Mouse (Mus musculus): Measurements from ENCODE around the gene Rap1a. TPM values are rescaled to one million over a fixed set of nuclear protein-coding genes. Genes with fewer than 3 reads are reported as not detected.
A peak's percentile ranks its signal among the peaks of the same experiment; 100 is the strongest.

Gene Rap1a
- polyA plus RNA-seq, 1 experiment from 2014 or later, result 74.1 TPM

DNA sequence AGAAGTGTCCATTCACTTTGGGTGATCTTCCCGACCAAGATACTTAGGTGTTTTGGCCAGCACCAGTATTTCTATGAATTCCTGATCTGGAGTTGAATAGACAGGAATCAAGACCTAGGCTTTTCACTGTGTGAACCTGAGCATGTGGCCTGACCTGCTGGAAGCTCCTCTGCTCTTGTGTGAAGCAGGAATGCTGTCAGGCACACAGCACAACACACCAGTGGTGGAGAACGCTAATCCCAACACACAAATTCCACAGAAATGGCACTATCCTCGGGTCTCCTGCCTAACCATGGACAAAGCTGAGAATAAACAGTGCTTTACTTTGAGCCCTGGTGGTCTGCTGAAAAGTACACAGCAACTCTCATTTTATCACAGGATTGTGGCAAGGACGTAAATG, 80.6 kb downstream of the Rap1a start:
- whole genome bisulfite sequencing, result 75% methylated on average over 4 of the region's 4 CpGs
- H3K4me2 ChIP-seq (ENCODE audit: low read length), result no peak overlapping the region
- no peaks in the 10 kb centered on the region for H3K27me3 ChIP-seq (ENCODE audit: control insufficient read depth, insufficient read depth, low read depth, low read length)
- no peaks in the 10 kb centered on the region for H3K4me1 ChIP-seq (ENCODE audit: control insufficient read depth, insufficient read depth, low read length)
- no peak for ATAC-seq
- no peak overlapping the region for H3K9ac ChIP-seq (ENCODE audit: low read depth, low read length)
- H3K4me3 ChIP-seq (ENCODE audit: low read depth, low read length), result no peak overlapping the region
- no peaks in the 10 kb centered on the region for H3K36me3 ChIP-seq (ENCODE audit: control insufficient read depth, insufficient read depth, low read length)
- no peak overlapping the region for H3K27ac ChIP-seq (ENCODE audit: low read length)
- no peaks in the 10 kb centered on the region for H3K9me3 ChIP-seq (replicated peaks; ENCODE audit: control insufficient read depth, low read length, poor library complexity, severe bottlenecking)

GRCm38 (mm10) chr3:105719979-105720378, 81.2 kb downstream of the Rap1a start:
- no peak overlapping the region for H3K27ac ChIP-seq (ENCODE audit: low read length)
- no peaks in the 10 kb centered on the region for H3K4me1 ChIP-seq (ENCODE audit: control insufficient read depth, insufficient read depth, low read length)
- no peak overlapping the region for H3K4me3 ChIP-seq (ENCODE audit: low read depth, low read length)
- no peaks in the 10 kb centered on the region for H3K36me3 ChIP-seq (ENCODE audit: control insufficient read depth, insufficient read depth, low read length)
- no peaks in the 10 kb centered on the region for H3K9me3 ChIP-seq (replicated peaks; ENCODE audit: control insufficient read depth, low read length, poor library complexity, severe bottlenecking)
- no peaks in the 10 kb centered on the region for H3K27me3 ChIP-seq (ENCODE audit: control insufficient read depth, insufficient read depth, low read depth, low read length)
- no peak for ATAC-seq
- H3K9ac ChIP-seq (ENCODE audit: low read depth, low read length), result no peak overlapping the region
- H3K4me2 ChIP-seq (ENCODE audit: low read length), result no peak overlapping the region
- WGBS, result 80% methylated on average over 4 of the region's 4 CpGs

GRCm38 (mm10) chr3:105718746-105719145, 82.4 kb downstream of the Rap1a start:
- Histone ChIP-seq H3K9ac (ENCODE audit: low read depth, low read length) (no peak overlapping the region), H3K27ac (ENCODE audit: low read length) (no peak overlapping the region), H3K36me3 (ENCODE audit: control insufficient read depth, insufficient read depth, low read length) (no peaks in the 10 kb centered on the region), H3K4me3 (ENCODE audit: low read depth, low read length) (no peak overlapping the region), H3K27me3 (ENCODE audit: control insufficient read depth, insufficient read depth, low read depth, low read length) (no peaks in the 10 kb centered on the region), H3K4me1 (ENCODE audit: control insufficient read depth, insufficient read depth, low read length) (peaks cover 4% of the 10 kb centered on the region; the same call in 1 of the 2 replicates), H3K9me3 (replicated peaks; ENCODE audit: control insufficient read depth, low read length, poor library complexity, severe bottlenecking) (no peaks in the 10 kb centered on the region), H3K4me2 (ENCODE audit: low read length) (no peak overlapping the region)
- 56% methylated on average over 4 of the region's 4 CpGs for WGBS
- ATAC-seq, result no peak

DNA sequence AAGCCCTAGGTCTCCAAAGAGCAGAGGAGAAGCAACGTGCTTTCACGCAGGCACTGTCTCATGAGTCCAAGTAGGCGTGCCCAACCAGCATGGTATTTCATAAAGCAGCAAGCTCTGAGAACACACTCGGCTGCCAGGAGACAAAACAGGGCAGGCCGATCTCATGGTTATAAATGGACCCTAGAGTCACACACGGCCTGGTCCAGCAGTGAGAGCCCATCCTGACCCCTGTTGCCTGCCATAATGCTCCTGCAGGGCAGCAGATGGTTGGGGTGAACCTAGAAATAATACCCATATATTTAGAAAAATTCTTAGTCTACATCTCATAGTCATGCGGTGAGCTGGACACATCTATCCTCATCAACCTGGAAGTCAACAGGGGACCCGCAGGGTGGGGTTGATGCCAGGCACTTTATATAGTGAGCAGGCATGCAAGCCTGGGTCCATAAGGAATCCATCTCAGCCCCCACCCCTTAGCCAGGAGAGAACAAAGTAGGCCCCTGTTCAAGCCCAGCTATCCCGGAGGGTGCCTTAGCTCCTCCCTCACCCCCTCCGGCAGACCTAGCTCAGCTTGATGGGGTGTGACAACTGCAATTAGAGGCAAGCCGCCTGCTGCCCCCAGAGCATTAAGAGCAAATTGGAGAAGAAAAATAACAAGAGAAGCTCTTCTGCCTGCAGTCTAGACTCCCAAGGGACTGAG, 83.1 kb downstream of the Rap1a start:
- Histone ChIP-seq H3K4me2 (ENCODE audit: low read length) (no peak overlapping the region), H3K36me3 (ENCODE audit: control insufficient read depth, insufficient read depth, low read length) (no peaks in the 10 kb centered on the region), H3K27ac (ENCODE audit: low read length) (no peak overlapping the region), H3K4me3 (ENCODE audit: low read depth, low read length) (no peak overlapping the region), H3K9ac (ENCODE audit: low read depth, low read length) (no peak overlapping the region), H3K9me3 (replicated peaks; ENCODE audit: control insufficient read depth, low read length, poor library complexity, severe bottlenecking) (no peaks in the 10 kb centered on the region), H3K4me1 (ENCODE audit: control insufficient read depth, insufficient read depth, low read length) (peaks cover 4% of the 10 kb centered on the region; the same call in 1 of the 2 replicates), H3K27me3 (ENCODE audit: control insufficient read depth, insufficient read depth, low read depth, low read length) (no peaks in the 10 kb centered on the region)
- WGBS, result 57% methylated on average over 11 of the region's 11 CpGs
- ATAC-seq, result no peak

- Histone ChIP-seq H3K4me3 (ENCODE audit: low read depth, low read length) (no peak overlapping the region), H3K27me3 (ENCODE audit: control insufficient read depth, insufficient read depth, low read depth, low read length) (no peaks in the 10 kb centered on the region), H3K9me3 (replicated peaks; ENCODE audit: control insufficient read depth, low read length, poor library complexity, severe bottlenecking) (no peaks in the 10 kb centered on the region), H3K4me1 (ENCODE audit: control insufficient read depth, insufficient read depth, low read length) (peaks cover 4% of the 10 kb centered on the region; the same call in 1 of the 2 replicates), H3K9ac (ENCODE audit: low read depth, low read length) (no peak overlapping the region), H3K27ac (ENCODE audit: low read length) (no peak overlapping the region), H3K4me2 (ENCODE audit: low read length) (no peak overlapping the region), H3K36me3 (ENCODE audit: control insufficient read depth, insufficient read depth, low read length) (no peaks in the 10 kb centered on the region)
- WGBS, result 66% methylated on average over 18 of the region's 18 CpGs
- ATAC-seq, result no peak
These were observed 84.7 kb downstream of the Rap1a start for GRCm38 (mm10) chr3:105716353-105717000.

DNA sequence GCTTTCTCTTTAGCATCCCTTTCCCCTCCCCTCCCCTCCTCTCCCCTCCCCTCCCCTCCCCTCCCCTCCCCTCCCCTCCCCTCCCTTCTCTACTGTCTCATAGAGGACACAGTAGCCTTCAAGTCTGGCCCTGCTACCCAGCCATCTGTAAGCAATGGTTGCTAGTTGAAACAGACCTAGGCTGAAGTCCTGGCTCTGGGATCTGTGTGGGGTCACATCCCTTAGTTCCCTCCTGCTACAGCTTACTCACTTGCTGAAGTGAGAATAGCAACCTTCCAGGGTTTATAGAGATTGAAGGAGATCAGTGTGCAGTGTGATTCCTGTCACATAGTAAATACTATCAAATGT, 86.3 kb downstream of the Rap1a start:
- ATAC-seq, result no peak
- H3K36me3 ChIP-seq (ENCODE audit: control insufficient read depth, insufficient read depth, low read length), result no peaks in the 10 kb centered on the region
- H3K27me3 ChIP-seq (ENCODE audit: control insufficient read depth, insufficient read depth, low read depth, low read length), result no peaks in the 10 kb centered on the region
- no peak overlapping the region for H3K4me3 ChIP-seq (ENCODE audit: low read depth, low read length)
- H3K27ac ChIP-seq (ENCODE audit: low read length), result no peak overlapping the region
- H3K9ac ChIP-seq (ENCODE audit: low read depth, low read length), result no peak overlapping the region
- H3K9me3 ChIP-seq (replicated peaks; ENCODE audit: control insufficient read depth, low read length, poor library complexity, severe bottlenecking), result no peaks in the 10 kb centered on the region
- H3K4me1 ChIP-seq (ENCODE audit: control insufficient read depth, insufficient read depth, low read length), result peaks cover 4% of the 10 kb centered on the region; the same call in 1 of the 2 replicates
- H3K4me2 ChIP-seq (ENCODE audit: low read length), result no peak overlapping the region

GRCm38 (mm10) chr3:105714091-105714819, 86.9 kb downstream of the Rap1a start:
- ATAC-seq, result peak; percentile 52; the same call in 1 of the 2 replicates
- WGBS, result 15% methylated on average over 8 of the region's 8 CpGs
- Histone ChIP-seq H3K4me1 (ENCODE audit: control insufficient read depth, insufficient read depth, low read length) (peaks cover 4% of the 10 kb centered on the region; the same call in 1 of the 2 replicates), H3K36me3 (ENCODE audit: control insufficient read depth, insufficient read depth, low read length) (no peaks in the 10 kb centered on the region), H3K4me2 (ENCODE audit: low read length) (no peak overlapping the region), H3K9ac (ENCODE audit: low read depth, low read length) (no peak overlapping the region), H3K9me3 (replicated peaks; ENCODE audit: control insufficient read depth, low read length, poor library complexity, severe bottlenecking) (no peaks in the 10 kb centered on the region), H3K4me3 (ENCODE audit: low read depth, low read length) (no peak overlapping the region), H3K27me3 (ENCODE audit: control insufficient read depth, insufficient read depth, low read depth, low read length) (no peaks in the 10 kb centered on the region), H3K27ac (ENCODE audit: low read length) (no peak overlapping the region; the same call in 1 of the 2 replicates)

DNA sequence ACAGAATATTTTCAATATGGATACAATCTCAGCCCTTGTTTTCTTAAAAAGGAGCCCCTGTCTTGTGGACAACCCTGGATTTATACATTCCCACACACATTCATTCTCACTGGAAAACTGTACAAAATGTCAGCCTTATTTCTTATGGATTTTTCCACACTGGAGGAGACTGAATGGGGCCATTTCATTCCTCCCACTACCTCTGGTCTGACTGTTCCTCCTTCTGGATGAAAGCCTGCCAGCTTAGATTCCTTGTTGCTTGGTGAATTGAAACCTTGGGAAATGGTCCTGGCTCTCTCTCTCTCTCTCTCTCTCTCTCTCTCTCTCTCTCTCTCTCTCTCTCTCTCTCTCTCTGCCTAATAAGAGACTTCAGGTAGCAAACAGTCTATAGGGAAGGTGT, 88.3 kb downstream of the Rap1a start:
- H3K4me3 ChIP-seq (ENCODE audit: low read depth, low read length), result no peak overlapping the region
- no peak overlapping the region for H3K9ac ChIP-seq (ENCODE audit: low read depth, low read length)
- no peaks in the 10 kb centered on the region for H3K27me3 ChIP-seq (ENCODE audit: control insufficient read depth, insufficient read depth, low read depth, low read length)
- no peak for ATAC-seq
- H3K9me3 ChIP-seq (replicated peaks; ENCODE audit: control insufficient read depth, low read length, poor library complexity, severe bottlenecking), result no peaks in the 10 kb centered on the region
- H3K27ac ChIP-seq (ENCODE audit: low read length), result no peak overlapping the region
- H3K4me1 ChIP-seq (ENCODE audit: control insufficient read depth, insufficient read depth, low read length), result peaks cover 4% of the 10 kb centered on the region; the same call in 1 of the 2 replicates
- no peak overlapping the region for H3K4me2 ChIP-seq (ENCODE audit: low read length)
- H3K36me3 ChIP-seq (ENCODE audit: control insufficient read depth, insufficient read depth, low read length), result no peaks in the 10 kb centered on the region

GRCm38 (mm10) chr3:105711741-105712140, 89.4 kb downstream of the Rap1a start:
- H3K9me3 ChIP-seq (replicated peaks; ENCODE audit: control insufficient read depth, low read length, poor library complexity, severe bottlenecking), result no peaks in the 10 kb centered on the region
- H3K4me1 ChIP-seq (ENCODE audit: control insufficient read depth, insufficient read depth, low read length), result peaks cover 4% of the 10 kb centered on the region; the same call in 1 of the 2 replicates
- WGBS, result 68% methylated on average over 7 of the region's 7 CpGs
- H3K36me3 ChIP-seq (ENCODE audit: control insufficient read depth, insufficient read depth, low read length), result no peaks in the 10 kb centered on the region
- no peak for ATAC-seq
- no peak overlapping the region for H3K4me2 ChIP-seq (ENCODE audit: low read length)
- H3K9ac ChIP-seq (ENCODE audit: low read depth, low read length), result no peak overlapping the region
- no peak overlapping the region for H3K27ac ChIP-seq (ENCODE audit: low read length)
- H3K4me3 ChIP-seq (ENCODE audit: low read depth, low read length), result no peak overlapping the region
- no peaks in the 10 kb centered on the region for H3K27me3 ChIP-seq (ENCODE audit: control insufficient read depth, insufficient read depth, low read depth, low read length)
